Comparison of ENCODE assay signal across 9 mouse cellular contexts in the genomic region with DNA sequence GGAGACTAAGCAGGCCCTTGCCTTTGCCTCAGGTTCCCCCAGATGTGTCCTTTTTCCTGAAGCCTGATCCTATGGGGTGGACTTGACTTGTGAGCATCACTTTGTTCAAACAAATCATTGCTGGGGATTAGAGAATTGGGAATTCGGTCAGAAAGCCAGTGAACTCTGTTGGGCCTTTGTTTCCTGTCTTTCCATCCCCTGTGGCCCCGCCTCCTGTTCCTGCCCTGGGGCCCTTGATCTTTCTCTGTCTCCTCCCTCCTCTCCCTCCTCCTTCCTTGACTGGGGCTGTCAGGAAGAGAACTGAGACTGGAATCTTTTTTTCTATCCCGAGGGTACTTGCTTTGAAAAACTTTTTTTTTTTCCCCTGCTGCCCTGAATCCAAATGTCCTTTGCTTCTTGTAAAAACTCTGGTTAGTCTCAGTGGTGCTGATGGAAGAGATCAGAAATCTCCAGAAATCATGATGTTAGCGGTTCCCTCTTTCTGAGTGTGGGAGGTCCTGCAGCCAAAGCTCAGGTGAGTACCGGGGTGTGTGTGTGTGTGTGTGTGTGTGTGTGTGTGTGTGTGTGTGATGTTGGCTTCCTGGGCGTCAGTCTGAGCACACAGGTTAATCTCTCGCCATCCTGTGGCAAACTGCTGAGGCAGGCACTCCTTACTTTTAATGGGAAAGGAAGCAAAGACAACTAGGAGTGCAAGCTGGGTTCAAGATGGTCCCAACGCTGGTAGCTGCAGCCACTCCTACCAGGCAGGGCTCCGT.
DNase-seq lines count a peak whose midpoint lies in the region; ATAC-seq and TF ChIP-seq lines count a peak whose summit lies in the region.
"Had no signal": no experiment of that assay in that cellular context is flagged by ENCODE, and none has a peak within 500 bp of the region (broad histone marks: within the 10 kb centered on the region; RNA-seq: fewer than 3 reads in every experiment).

No protein-coding gene starts in this region.

- peaks cover 19% of the 10 kb centered on the region for H3K4me1 ChIP-seq in forebrain, embryonic 12.5 days
- no peaks in the 10 kb centered on the region for H3K4me1 ChIP-seq in forebrain, embryonic 15.5 days
- peaks cover 50% of the 10 kb centered on the region for H3K4me1 ChIP-seq in embryonic facial prominence, embryonic 10.5 days
- H3K4me1 ChIP-seq in kidney, adult 2 months (ENCODE audit: control insufficient read depth, insufficient read depth, low read length): no peaks in the 10 kb centered on the region
- H3K4me1 ChIP-seq in midbrain, embryonic 13.5 days (replicated peaks): peaks cover 19% of the 10 kb centered on the region

- no peak for TF ChIP-seq CTCF in kidney, adult 2 months (conservative IDR thresholded peaks at IDR 0.05; ENCODE audit: insufficient read depth, insufficient read length, low read depth, low read length)

- DNase-seq in embryonic facial prominence, embryonic 10.5 days (ENCODE audit: low spot score): peak; percentile 80
- DNase-seq in kidney, adult 2 months: peak; percentile 47
- no peak for DNase-seq in spleen, postnatal 14 days (ENCODE audit: low spot score in 2 of 2)
- no peak for DNase-seq in thymus, adult 18-20 months

- no peak overlapping the region for H3K4me3 ChIP-seq in forebrain, embryonic 12.5 days (replicated peaks)
- H3K4me3 ChIP-seq in forebrain, embryonic 15.5 days: no peak overlapping the region
- H3K4me3 ChIP-seq in embryonic facial prominence, embryonic 10.5 days: peak overlapping the region; percentile 40
- no peak overlapping the region for H3K4me3 ChIP-seq in kidney, adult 2 months (ENCODE audit: insufficient read depth, low read depth, low read length)
- H3K4me3 ChIP-seq in midbrain, embryonic 13.5 days (replicated peaks): no peak overlapping the region

- no peak overlapping the region; the same call in 1 of the 2 replicates for H3K4me2 ChIP-seq in forebrain, embryonic 12.5 days
- H3K4me2 ChIP-seq in forebrain, embryonic 15.5 days (replicated peaks): no peak overlapping the region
- H3K4me2 ChIP-seq in midbrain, embryonic 13.5 days (replicated peaks): 0 out of 2 replicates have a peak overlapping the region, but pooled peaks have one; percentile 1

- WGBS in forebrain, embryonic 12.5 days: 13% methylated on average over 9 of the region's 9 CpGs
- 24% methylated on average over 9 of the region's 9 CpGs for WGBS in forebrain, embryonic 15.5 days
- 10% methylated on average over 9 of the region's 9 CpGs for WGBS in embryonic facial prominence, embryonic 10.5 days
- 36% methylated on average over 9 of the region's 9 CpGs for WGBS in kidney, adult 2 months
- WGBS in midbrain, embryonic 13.5 days: 13% methylated on average over 9 of the region's 9 CpGs

- H3K36me3 ChIP-seq in forebrain, embryonic 12.5 days (replicated peaks): no peaks in the 10 kb centered on the region
- H3K36me3 ChIP-seq in forebrain, embryonic 15.5 days: no peaks in the 10 kb centered on the region
- no peaks in the 10 kb centered on the region for H3K36me3 ChIP-seq in embryonic facial prominence, embryonic 10.5 days (replicated peaks)
- H3K36me3 ChIP-seq in kidney, adult 2 months (ENCODE audit: control insufficient read depth, insufficient read depth, low read length): no peaks in the 10 kb centered on the region
- no peaks in the 10 kb centered on the region for H3K36me3 ChIP-seq in midbrain, embryonic 13.5 days

- no peak overlapping the region for H3K9ac ChIP-seq in forebrain, embryonic 12.5 days
- no peak overlapping the region for H3K9ac ChIP-seq in forebrain, embryonic 15.5 days (replicated peaks)
- no peak overlapping the region for H3K9ac ChIP-seq in midbrain, embryonic 13.5 days (replicated peaks)
- H3K9ac ChIP-seq: liver, embryonic 14.5 days had no signal

- no peak for TF ChIP-seq POLR2A in kidney, adult 2 months (IDR thresholded peaks at IDR 0.05; ENCODE audit: low read depth, low read length)

- 0 out of 2 replicates have a peak, but pooled peaks have one; percentile 37 for ATAC-seq in forebrain, embryonic 12.5 days (ENCODE audit: low FRiP score)
- ATAC-seq in forebrain, embryonic 15.5 days (replicated peaks): no peak
- ATAC-seq in midbrain, embryonic 13.5 days: no peak
- no peak for ATAC-seq in frontal cortex, adult (ENCODE audit: low TSS enrichment)

- H3K9me3 ChIP-seq in forebrain, embryonic 12.5 days: no peaks in the 10 kb centered on the region
- H3K9me3 ChIP-seq in forebrain, embryonic 15.5 days: no peaks in the 10 kb centered on the region
- H3K9me3 ChIP-seq in embryonic facial prominence, embryonic 10.5 days: no peaks in the 10 kb centered on the region
- no peaks in the 10 kb centered on the region for H3K9me3 ChIP-seq in midbrain, embryonic 13.5 days

- H3K27ac ChIP-seq in forebrain, embryonic 12.5 days: peak overlapping the region; percentile 31; the same call in 1 of the 2 replicates
- H3K27ac ChIP-seq in forebrain, embryonic 15.5 days (replicated peaks): no peak overlapping the region
- peak overlapping the region; percentile 80 for H3K27ac ChIP-seq in embryonic facial prominence, embryonic 10.5 days (replicated peaks)
- H3K27ac ChIP-seq in kidney, adult 2 months (ENCODE audit: insufficient read depth, low read depth, low read length): no peak overlapping the region
- peak overlapping the region; percentile 35; the same call in 1 of the 2 replicates for H3K27ac ChIP-seq in midbrain, embryonic 13.5 days
- H3K27ac ChIP-seq: liver, embryonic 14.5 days had no signal

- no peaks in the 10 kb centered on the region; the same call in 1 of the 2 replicates for H3K27me3 ChIP-seq in forebrain, embryonic 12.5 days
- H3K27me3 ChIP-seq in forebrain, embryonic 15.5 days: no peaks in the 10 kb centered on the region
- 0 out of 2 replicates have a peak, but pooled peaks cover 9% of the 10 kb centered on the region for H3K27me3 ChIP-seq in embryonic facial prominence, embryonic 10.5 days (replicated peaks; ENCODE audit: low read depth, poor library complexity, severe bottlenecking)
- H3K27me3 ChIP-seq in kidney, adult 2 months (replicated peaks; ENCODE audit: control insufficient read depth, insufficient read depth, low read length): no peaks in the 10 kb centered on the region
- H3K27me3 ChIP-seq in midbrain, embryonic 13.5 days: no peaks in the 10 kb centered on the region

Comparison
In these comparisons a context has a peak if more than half of its experiments do, and no peak if none do; other contexts are left out.
1. H3K27ac ChIP-seq: peak in forebrain, embryonic 12.5 days (single experiment), embryonic facial prominence, embryonic 10.5 days (single experiment) and midbrain, embryonic 13.5 days (single experiment); none in forebrain, embryonic 15.5 days (single experiment) and kidney, adult 2 months (single experiment).
2. DNase-seq: peak in embryonic facial prominence, embryonic 10.5 days (single experiment) and kidney, adult 2 months (single experiment); none in spleen, postnatal 14 days (0 of 2) and thymus, adult 18-20 months (0 of 2).